Mouse (Mus musculus) midbrain, embryonic 14.5 days (tissue): Measurements from ENCODE around the gene Tmem41a. TPM values are rescaled to one million over a fixed set of nuclear protein-coding genes. Genes with fewer than 3 reads are reported as not detected.
"Not testable (repeated sequence)": the region's sequence is repeated elsewhere in the genome, so short reads cannot be mapped to it uniquely, and the experiment has no call there.

Source experiments
- ATAC-seq: fragments of 200-750 bp; cut with Nextera tagmentation; 2 replicates; pipeline ENCODE4 v1.8.0; 2017; ENCODE audit warnings: moderate number of reproducible peaks, moderate library complexity; ENCODE audit not compliant: low FRiP score, low TSS enrichment
- DNase-seq: peaks from one replicate; pipeline ENCODE4 v3.0.0-alpha.2; 2015
- H3K27ac ChIP-seq: fragments of 300-500 bp; sonication (generic); replicated peaks from 2 replicates; pipeline ENCODE4 v1.5.1; 2014; ENCODE audit warnings: mild to moderate bottlenecking, low read depth, low read length, moderate library complexity
- H3K27me3 ChIP-seq: fragments of 300-500 bp; sonication (generic); 2 replicates; pipeline ENCODE4 v1.6.1; 2014; ENCODE audit warnings: low read length, control low read depth, mixed read lengths; ENCODE audit not compliant: control insufficient read depth, insufficient read depth
- H3K36me3 ChIP-seq: fragments of 300-500 bp; sonication (generic); 2 replicates; pipeline ENCODE4 v1.6.1; 2014; ENCODE audit warnings: low read length, control low read depth; ENCODE audit not compliant: control insufficient read depth, insufficient read depth
- H3K4me1 ChIP-seq: fragments of 300-500 bp; sonication (generic); 2 replicates; pipeline ENCODE4 v1.6.1; 2014; ENCODE audit warnings: mild to moderate bottlenecking, antibody characterized with exemption, low read length, control low read depth; ENCODE audit not compliant: control insufficient read depth, insufficient read depth
- H3K4me2 ChIP-seq: fragments of 300-500 bp; sonication (generic); 2 replicates; pipeline ENCODE4 v1.6.1; 2014; ENCODE audit warnings: mild to moderate bottlenecking, low read length, moderate library complexity
- H3K4me3 ChIP-seq: fragments of 300-500 bp; sonication (generic); replicated peaks from 2 replicates; pipeline ENCODE4 v1.5.1; 2014; ENCODE audit warnings: low read depth, low read length
- H3K9ac ChIP-seq: fragments of 300-500 bp; sonication (generic); replicated peaks from 2 replicates; pipeline ENCODE4 v1.6.1; 2014; ENCODE audit warnings: mild to moderate bottlenecking, low read length, moderate library complexity
- H3K9me3 ChIP-seq: fragments of 300-500 bp; sonication (generic); 2 replicates; pipeline ENCODE4 v1.6.1; 2016; ENCODE audit warnings: low read length, control low read depth, mixed read lengths; ENCODE audit not compliant: control insufficient read depth
- WGBS: fragments of 180-500 bp; shearing (Covaris S2); extraction: QIAGEN DNeasy Blood & Tissue Kit; methylation state at CpG from one replicate; pipeline ENCODE4 v1.1.7; 2014; 5-methylcytosine and 5-hydroxymethylcytosine counted together
- polyA plus RNA-seq: library from polyadenylated mRNA; unstranded; fragments of >200 nt; fragmentation: Nextera tagmentation; extraction: Ambion mirVana; gene quantifications from 2 replicates; pipeline ENCODE4 v1.2.1, GENCODE M21; 2014

Tmem41a gene
- polyA plus RNA-seq: 40.7 and 41.3 TPM in 2 replicates

DNA sequence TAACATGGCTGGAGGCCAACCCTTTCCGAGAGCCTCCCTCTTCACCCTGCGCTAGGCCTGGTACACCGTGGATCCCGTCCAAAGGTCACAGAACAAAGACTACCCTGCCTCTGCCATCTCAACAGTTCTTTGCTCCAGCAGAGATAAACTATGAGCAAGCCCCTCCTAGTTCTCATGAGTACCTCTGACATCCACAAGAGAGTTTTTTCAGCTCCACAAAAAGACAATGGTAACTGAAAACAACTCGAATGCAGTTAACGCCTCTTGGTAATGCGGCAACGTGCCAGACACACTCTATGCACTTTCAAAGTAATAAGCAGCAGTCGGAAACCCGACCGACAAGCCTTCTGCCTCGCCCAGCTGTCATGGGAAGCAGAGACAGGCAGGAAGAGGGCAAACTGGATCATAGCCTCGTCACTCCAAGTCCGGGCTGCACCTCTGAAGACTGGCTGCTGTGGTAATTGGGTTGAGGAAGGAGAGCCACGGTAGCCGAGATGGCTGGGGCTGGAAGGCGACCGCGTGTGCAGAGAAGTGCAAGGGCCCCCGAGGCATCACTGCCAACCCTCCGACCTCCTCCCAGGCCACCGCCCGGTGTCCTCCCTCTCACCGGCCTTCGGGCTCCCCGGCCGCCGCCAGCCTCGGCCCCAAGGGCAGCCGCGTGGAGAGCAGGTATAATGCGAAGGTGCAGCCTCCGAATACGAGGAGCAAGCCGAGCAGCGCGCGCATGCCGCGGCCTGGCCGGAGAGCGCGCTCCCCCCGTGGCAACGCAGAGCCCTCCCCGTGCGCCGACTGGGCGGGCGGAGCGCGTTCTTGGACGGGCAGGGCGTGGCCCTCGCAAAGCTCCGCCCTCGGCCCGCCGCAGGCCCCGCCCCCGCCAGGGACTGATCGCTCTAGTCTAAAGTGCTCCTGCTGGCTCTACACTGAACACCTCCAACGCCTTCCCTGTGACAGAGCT lies at the start of gene Tmem41a:
Gene Tmem41a (minus strand): TSS at position 792 of the 955 bp plus-strand sequence.
- Histone ChIP-seq H3K4me1 (no peaks in the 10 kb centered on the region; the same call in 1 of the 2 replicates), H3K9ac (peak within 1 kb of the TSS; percentile 67), H3K4me3 (peak within 1 kb of the TSS; percentile 55), H3K36me3 (no peaks in the 10 kb centered on the region), H3K9me3 (no peaks in the 10 kb centered on the region), H3K27me3 (no peaks in the 10 kb centered on the region), H3K4me2 (peak within 1 kb of the TSS; percentile 59), H3K27ac (peak within 1 kb of the TSS; percentile 53)
- DNase-seq (peak; percentile 92), ATAC-seq (peak; percentile 94)
- WGBS: 1% methylated on average over 63 of the region's 63 CpGs

DNA sequence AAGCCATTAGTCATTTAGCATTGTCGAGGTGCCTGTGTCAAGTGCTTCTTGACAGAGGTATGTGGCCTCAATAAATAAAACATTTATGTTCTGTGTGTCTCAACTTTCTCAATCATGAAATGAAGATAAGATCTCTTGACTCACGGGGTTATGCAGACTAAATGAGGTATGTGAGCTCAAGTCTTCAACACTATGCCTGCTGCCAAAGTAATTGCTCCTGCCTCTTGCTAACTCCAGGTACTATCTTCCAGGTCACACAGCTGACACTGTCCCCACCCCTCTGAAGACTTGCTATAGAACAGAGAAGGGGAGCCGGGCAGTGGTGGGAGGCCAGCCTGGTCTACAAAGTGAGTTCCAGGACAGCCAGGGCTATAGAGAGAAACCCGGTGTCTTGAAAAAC lies 49.0 kb upstream of the Tmem41a start:
- WGBS: 78% methylated on average over 4 of the region's 4 CpGs
- Histone ChIP-seq H3K27me3 (no peaks in the 10 kb centered on the region), H3K36me3 (no peaks in the 10 kb centered on the region), H3K9ac (no peak overlapping the region), H3K4me3 (no peak overlapping the region), H3K4me2 (no peak overlapping the region), H3K27ac (no peak overlapping the region), H3K4me1 (no peaks in the 10 kb centered on the region), H3K9me3 (no peaks in the 10 kb centered on the region)
- ATAC-seq (no peak), DNase-seq (no peak)

DNA sequence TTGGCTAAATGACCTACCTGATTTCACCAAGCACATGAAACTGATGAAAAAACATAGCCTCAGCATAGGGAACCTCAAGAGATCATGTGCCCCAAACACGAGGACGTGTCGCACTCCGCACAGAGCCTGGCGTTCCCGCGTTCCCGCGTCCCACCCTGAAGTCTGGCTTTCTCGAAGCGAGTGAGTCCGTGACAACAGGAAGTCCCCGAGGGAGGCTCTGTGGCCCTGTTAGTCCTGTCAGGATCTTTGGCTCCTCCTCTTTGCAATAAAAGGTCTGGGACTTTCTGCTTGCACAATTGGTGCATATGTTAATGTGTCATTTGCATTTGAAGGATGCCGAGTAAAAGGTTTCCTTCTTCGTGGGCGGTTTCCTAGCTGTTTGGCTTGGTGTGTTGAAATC lies 48.0 kb upstream of the Tmem41a start, which contains the start of gene Liph:
Gene Liph (minus strand): TSS at position 360 of the 400 bp plus-strand sequence.
- Histone ChIP-seq H3K36me3 (no peaks in the 10 kb centered on the region), H3K9ac (no peak within 1 kb of the TSS)

DNA sequence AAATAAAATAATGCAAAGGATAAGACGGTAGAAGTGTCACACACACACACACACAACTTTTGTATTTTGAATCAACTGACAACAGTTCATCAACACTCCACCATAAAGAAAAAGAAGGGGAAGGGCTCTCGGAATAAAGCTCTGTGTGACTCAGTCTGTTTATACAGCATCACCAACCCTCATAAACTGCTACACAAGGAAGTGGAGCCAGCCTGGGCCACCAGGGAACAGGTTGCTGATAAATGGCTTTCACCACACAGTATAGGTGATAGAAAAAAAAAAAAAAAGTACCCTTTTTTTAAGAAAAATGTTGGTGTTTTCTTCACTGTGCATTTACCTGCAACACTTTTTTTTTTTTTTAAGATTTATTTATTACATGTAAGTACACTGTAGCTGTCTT lies 44.4 kb upstream of the Tmem41a start:
- H3K27ac ChIP-seq: no peak overlapping the region
- no peaks in the 10 kb centered on the region for H3K9me3 ChIP-seq
- no peak overlapping the region for H3K4me2 ChIP-seq
- no peaks in the 10 kb centered on the region for H3K27me3 ChIP-seq
- no peak overlapping the region for H3K9ac ChIP-seq
- H3K36me3 ChIP-seq: no peaks in the 10 kb centered on the region
- ATAC-seq: no peak
- DNase-seq: no peak
- WGBS: 87% methylated on average over 2 of the region's 2 CpGs
- no peaks in the 10 kb centered on the region for H3K4me1 ChIP-seq
- H3K4me3 ChIP-seq: no peak overlapping the region

More for the DNA sequence above, 48.0 kb upstream of the Tmem41a start, which contains the start of gene Liph:
- H3K27me3 ChIP-seq: no peaks in the 10 kb centered on the region
- H3K4me2 ChIP-seq: peak within 1 kb of the TSS; percentile 51
- ATAC-seq (no peak), DNase-seq (peak; percentile 61)
- H3K4me1 ChIP-seq: no peaks in the 10 kb centered on the region
- no peaks in the 10 kb centered on the region for H3K9me3 ChIP-seq
- H3K4me3 ChIP-seq: peak within 1 kb of the TSS; percentile 19; the same call in 1 of the 2 replicates
- no peak within 1 kb of the TSS for H3K27ac ChIP-seq
- 10% methylated on average over 16 of the region's 16 CpGs for WGBS

DNA sequence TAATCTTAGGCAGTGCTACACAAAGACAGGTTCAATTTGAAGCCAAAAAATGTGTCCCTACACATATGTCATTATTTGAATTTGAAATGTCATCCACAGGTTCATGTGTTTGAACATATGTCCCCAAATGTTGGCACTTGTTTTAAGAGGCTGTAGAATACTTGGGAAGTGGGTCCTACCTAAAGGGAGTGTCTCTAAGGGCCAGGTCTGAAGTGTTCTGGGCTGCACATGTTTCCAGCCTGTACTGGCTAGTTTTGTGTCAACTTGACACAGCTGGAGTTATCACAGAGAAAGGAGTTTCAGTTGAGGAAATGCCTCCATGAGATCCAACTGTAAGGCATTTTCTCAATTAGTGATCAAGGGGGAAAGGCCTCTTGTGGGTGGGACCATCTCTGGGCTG lies 43.5 kb upstream of the Tmem41a start:
- H3K9ac ChIP-seq, H3K4me1 ChIP-seq, H3K4me2 ChIP-seq, H3K27ac ChIP-seq, DNase-seq, H3K27me3 ChIP-seq, H3K36me3 ChIP-seq, H3K9me3 ChIP-seq, ATAC-seq, H3K4me3 ChIP-seq: not testable (repeated sequence)

DNA sequence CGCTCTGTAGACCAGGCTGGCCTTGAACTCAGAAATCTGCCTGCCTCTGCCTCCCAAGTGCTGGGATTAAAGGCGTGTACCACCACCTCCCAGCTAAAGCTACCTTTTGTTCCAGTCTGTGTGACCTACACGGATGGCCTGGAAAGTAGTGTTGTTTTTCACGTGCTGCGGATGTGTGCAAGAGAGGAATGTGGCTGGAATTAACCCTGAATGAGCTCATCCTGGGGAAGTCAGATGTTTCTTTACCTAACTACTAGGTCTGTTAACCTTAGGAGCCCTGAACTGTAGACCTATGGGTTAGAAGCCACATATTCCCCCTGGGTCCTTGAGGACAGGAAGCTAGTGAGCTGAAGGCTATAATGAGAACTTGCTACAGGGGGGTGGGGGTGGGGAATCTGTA lies 40.6 kb upstream of the Tmem41a start:
- DNase-seq: no peak
- no peaks in the 10 kb centered on the region for H3K36me3 ChIP-seq
- ATAC-seq: no peak
- 86% methylated on average over 5 of the region's 5 CpGs for WGBS
- H3K9me3 ChIP-seq: no peaks in the 10 kb centered on the region
- no peak overlapping the region for H3K27ac ChIP-seq
- no peak overlapping the region for H3K4me3 ChIP-seq
- no peaks in the 10 kb centered on the region for H3K4me1 ChIP-seq
- no peaks in the 10 kb centered on the region for H3K27me3 ChIP-seq
- H3K4me2 ChIP-seq: no peak overlapping the region
- H3K9ac ChIP-seq: no peak overlapping the region

DNA sequence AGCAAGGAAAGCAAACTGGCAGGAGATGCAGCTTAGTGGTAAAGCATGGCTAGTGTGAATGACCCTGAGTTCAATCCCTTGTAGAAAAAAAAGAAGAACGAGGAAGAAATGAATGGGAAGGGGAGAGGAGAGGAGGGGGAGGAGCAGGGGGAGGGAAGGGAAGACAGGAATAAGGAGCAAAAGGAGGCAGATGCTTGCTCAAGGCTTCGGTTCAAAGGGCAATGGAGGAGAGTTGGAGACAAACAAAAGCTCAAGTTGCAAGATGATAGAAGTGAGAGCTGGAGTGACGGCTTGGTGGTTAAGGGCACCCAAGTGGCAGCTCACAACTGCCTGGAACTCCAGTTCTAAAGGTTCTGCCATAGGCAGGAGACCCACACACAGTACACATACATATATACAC lies 38.8 kb upstream of the Tmem41a start:
- Histone ChIP-seq H3K27me3 (no peaks in the 10 kb centered on the region), H3K36me3 (no peaks in the 10 kb centered on the region), H3K4me3 (no peak overlapping the region), H3K27ac (no peak overlapping the region), H3K4me1 (no peaks in the 10 kb centered on the region), H3K9me3 (no peaks in the 10 kb centered on the region), H3K9ac (no peak overlapping the region), H3K4me2 (no peak overlapping the region)
- ATAC-seq: no peak
- DNase-seq: no peak
- 53% methylated on average over 3 of the region's 3 CpGs for WGBS

DNA sequence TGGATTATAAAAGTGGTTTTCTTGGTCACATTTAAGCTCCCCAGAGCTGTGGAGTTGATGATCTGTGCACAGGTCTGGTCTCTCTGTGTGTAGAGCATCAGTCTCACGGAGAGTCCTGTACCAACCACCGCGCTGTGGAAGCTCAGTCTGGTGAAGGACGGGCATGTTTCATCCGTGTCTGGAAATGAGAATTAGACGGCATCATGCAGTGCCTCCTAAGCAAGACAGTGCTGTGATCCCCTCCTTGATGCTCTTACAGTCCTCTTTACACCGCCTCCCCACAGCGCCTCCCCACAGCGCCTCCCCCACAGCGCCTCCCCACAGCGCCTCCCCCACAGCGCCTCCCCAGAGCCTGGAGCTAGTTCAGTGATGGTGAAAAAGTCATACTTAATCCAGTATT lies 36.7 kb upstream of the Tmem41a start:
- H3K4me3 ChIP-seq: no peak overlapping the region
- no peak overlapping the region for H3K27ac ChIP-seq
- no peaks in the 10 kb centered on the region for H3K27me3 ChIP-seq
- no peaks in the 10 kb centered on the region for H3K4me1 ChIP-seq
- no peak overlapping the region for H3K9ac ChIP-seq
- no peaks in the 10 kb centered on the region for H3K9me3 ChIP-seq
- ATAC-seq (no peak), DNase-seq (no peak)
- WGBS: 83% methylated on average over 12 of the region's 12 CpGs
- no peak overlapping the region for H3K4me2 ChIP-seq
- H3K36me3 ChIP-seq: no peaks in the 10 kb centered on the region

DNA sequence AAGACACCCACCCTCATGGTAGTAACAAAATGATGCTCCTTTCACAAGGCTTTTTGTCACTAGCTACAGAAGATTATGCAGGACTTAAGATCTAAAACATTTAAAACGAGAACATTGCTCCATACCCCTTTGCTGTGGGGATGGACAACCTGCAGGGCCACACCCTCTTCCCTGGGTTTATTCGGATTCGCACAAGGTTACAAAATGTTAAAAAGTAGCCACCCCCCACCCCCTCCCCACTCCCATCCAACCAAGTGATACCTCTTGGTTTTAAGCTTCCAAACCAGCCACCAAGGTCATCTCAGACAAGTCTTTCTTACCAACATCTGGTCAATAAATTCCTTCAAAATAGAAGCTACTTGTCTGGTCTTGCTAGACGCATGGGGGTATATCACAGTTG lies 36.2 kb upstream of the Tmem41a start:
- H3K4me2 ChIP-seq: no peak overlapping the region
- ATAC-seq (no peak), DNase-seq (no peak)
- no peaks in the 10 kb centered on the region for H3K36me3 ChIP-seq
- no peaks in the 10 kb centered on the region for H3K27me3 ChIP-seq
- WGBS: 91% methylated on average over 4 of the region's 4 CpGs
- no peak overlapping the region for H3K27ac ChIP-seq
- H3K4me1 ChIP-seq: no peaks in the 10 kb centered on the region
- H3K9ac ChIP-seq: no peak overlapping the region
- H3K9me3 ChIP-seq: no peaks in the 10 kb centered on the region
- H3K4me3 ChIP-seq: no peak overlapping the region
